Mouse (Mus musculus): ENCODE measurements around the gene Pim3. TPM values are rescaled to one million over a fixed set of nuclear protein-coding genes. Genes with fewer than 3 reads are reported as not detected.

Pim3 gene
- total and polyA plus RNA-seq, 3 experiments, result 71.7 to 156 (median 105) TPM

Other genes starting within 250 kb of the Pim3 start
- gene Brd1, start 128.0 kb upstream of the Pim3 start, total RNA-seq (2021), result 10 to 100 TPM; 38.0 to 52.6 TPM
- gene Brd1, start 128.0 kb upstream of the Pim3 start, polyA plus RNA-seq (2012; rRNA removed), result 7.5 and 9.6 TPM in 2 replicates
- gene Zbed4, start 110.5 kb upstream of the Pim3 start, total RNA-seq (2021), result 10 to 100 TPM in 1 of 2 experiments, 1 to 10 TPM in 1; 7.5 to 13.2 TPM
- 1.7 and 2.0 TPM in 2 replicates for gene Zbed4, start 110.5 kb upstream of the Pim3 start, polyA plus RNA-seq (2012; rRNA removed)
- 10 to 100 TPM; 15.2 to 19.2 TPM for gene Alg12, start 42.9 kb upstream of the Pim3 start, total RNA-seq (2021)
- gene Alg12, start 42.9 kb upstream of the Pim3 start, polyA plus RNA-seq (2012; rRNA removed), result 20.4 and 21.2 TPM in 2 replicates
- 10 to 100 TPM; 44.8 to 45.6 TPM for gene Creld2, start 42.5 kb upstream of the Pim3 start, total RNA-seq (2021)
- gene Creld2, start 42.5 kb upstream of the Pim3 start, polyA plus RNA-seq (2012; rRNA removed), result 25.5 and 25.7 TPM in 2 replicates
- gene Ttll8, start 92.2 kb downstream of the Pim3 start, total RNA-seq (2021), result under 1 TPM in 1 of 2 experiments, not detected in 1; 0.17 TPM
- gene Ttll8, start 92.2 kb downstream of the Pim3 start, polyA plus RNA-seq (2012; rRNA removed), result 0.03 TPM in 1 of 2 replicates, not detected in the other
- gene Mlc1, start 116.8 kb downstream of the Pim3 start, total RNA-seq (2021), result not detected
- not detected in 2 replicates for gene Mlc1, start 116.8 kb downstream of the Pim3 start, polyA plus RNA-seq (2012; rRNA removed)
- gene Mov10l1, start 120.7 kb downstream of the Pim3 start, total RNA-seq (2021), result not detected
- not detected in 2 replicates for gene Mov10l1, start 120.7 kb downstream of the Pim3 start, polyA plus RNA-seq (2012; rRNA removed)
- gene Panx2, start 197.5 kb downstream of the Pim3 start, total RNA-seq (2021), result 1 to 10 TPM in 1 of 2 experiments, under 1 TPM in 1; 0.61 to 1.3 TPM
- gene Panx2, start 197.5 kb downstream of the Pim3 start, polyA plus RNA-seq (2012; rRNA removed), result 1.1 and 1.9 TPM in 2 replicates
- 10 to 100 TPM; 27.4 to 47.7 TPM for gene Trabd, start 212.9 kb downstream of the Pim3 start, total RNA-seq (2021)
- 43.2 and 47.8 TPM in 2 replicates for gene Trabd, start 212.9 kb downstream of the Pim3 start, polyA plus RNA-seq (2012; rRNA removed)
- gene Selenoo, start 226.9 kb downstream of the Pim3 start, total RNA-seq (2021), result 10 to 100 TPM; 37.0 to 39.2 TPM
- gene Selenoo, start 226.9 kb downstream of the Pim3 start, polyA plus RNA-seq (2012; rRNA removed), result 120 and 126 TPM in 2 replicates

Data from adrenal gland, adult 2 months (tissue).